Mouse (Mus musculus): ENCODE data around the gene Ehmt2. TPM values are rescaled to one million over a fixed set of nuclear protein-coding genes. Genes with fewer than 3 reads are reported as not detected.
"Not testable (repeated sequence)": the region's sequence is repeated elsewhere in the genome, so short reads cannot be mapped to it uniquely, and the experiment has no call there.

The Ehmt2 gene
- polyA plus RNA-seq, 1 experiment from 2014 or later: 114 TPM

- Histone ChIP-seq H3K4me3 (replicated peaks) (no peak overlapping the region), H3K27me3 (peaks cover 21% of the 10 kb centered on the region), H3K4me2 (no peak overlapping the region), H3K36me3 (peaks cover 6% of the 10 kb centered on the region), H3K27ac (no peak overlapping the region), H3K9ac (replicated peaks) (0 out of 2 replicates have a peak overlapping the region, but pooled peaks have one; percentile 23), H3K4me1 (replicated peaks) (peaks cover 9% of the 10 kb centered on the region), H3K9me3 (no peaks in the 10 kb centered on the region)
- no peak for ATAC-seq (ENCODE audit: insufficient number of reproducible peaks, insufficient read depth, low FRiP score, low TSS enrichment, low read depth)
- 80% methylated on average over 3 of the region's 3 CpGs for WGBS
Observed at GRCm38 (mm10) chr17:34955884-34956283, 57.6 kb downstream of the Ehmt2 start.

GRCm38 (mm10) chr17:34956340-34956739, 58.1 kb downstream of the Ehmt2 start:
- peaks cover 24% of the 10 kb centered on the region for H3K27me3 ChIP-seq
- ATAC-seq (ENCODE audit: insufficient number of reproducible peaks, insufficient read depth, low FRiP score, low TSS enrichment, low read depth): no peak
- 40% methylated on average over 1 of the region's 1 CpGs for WGBS
- 0 out of 2 replicates have a peak, but pooled peaks cover 3% of the 10 kb centered on the region for H3K36me3 ChIP-seq
- no peak overlapping the region for H3K9ac ChIP-seq (replicated peaks)
- no peaks in the 10 kb centered on the region for H3K9me3 ChIP-seq
- no peak overlapping the region for H3K4me2 ChIP-seq
- no peak overlapping the region for H3K4me3 ChIP-seq (replicated peaks)
- H3K4me1 ChIP-seq (replicated peaks): peaks cover 8% of the 10 kb centered on the region
- no peak overlapping the region for H3K27ac ChIP-seq

- H3K4me1 ChIP-seq (replicated peaks); H3K4me2 ChIP-seq; H3K36me3 ChIP-seq; H3K4me3 ChIP-seq (replicated peaks); H3K27ac ChIP-seq; H3K9ac ChIP-seq (replicated peaks); ATAC-seq (ENCODE audit: insufficient number of reproducible peaks, insufficient read depth, low FRiP score, low TSS enrichment, low read depth); H3K9me3 ChIP-seq: not testable (repeated sequence)
- 15% methylated on average over 38 of the region's 40 CpGs for WGBS
- peaks cover 33% of the 10 kb centered on the region for H3K27me3 ChIP-seq
Observed at GRCm38 (mm10) chr17:34957291-34957690, 59.0 kb downstream of the Ehmt2 start.

GRCm38 (mm10) chr17:34957966-34958365, 59.7 kb downstream of the Ehmt2 start:
- WGBS: 34% methylated on average over 27 of the region's 40 CpGs
- ATAC-seq (ENCODE audit: insufficient number of reproducible peaks, insufficient read depth, low FRiP score, low TSS enrichment, low read depth); H3K4me2 ChIP-seq; H3K36me3 ChIP-seq; H3K4me1 ChIP-seq (replicated peaks); H3K9me3 ChIP-seq; H3K9ac ChIP-seq (replicated peaks); H3K27ac ChIP-seq; H3K4me3 ChIP-seq (replicated peaks): not testable (repeated sequence)
- peaks cover 38% of the 10 kb centered on the region for H3K27me3 ChIP-seq

GRCm38 (mm10) chr17:34958734-34959129, 60.5 kb downstream of the Ehmt2 start:
- 1% methylated on average over 31 of the region's 47 CpGs for WGBS
- H3K27ac ChIP-seq; H3K36me3 ChIP-seq; H3K9me3 ChIP-seq; H3K4me1 ChIP-seq (replicated peaks): not testable (repeated sequence)
- Histone ChIP-seq H3K9ac (replicated peaks) (0 out of 2 replicates have a peak overlapping the region, but pooled peaks have one; percentile 31), H3K4me2 (peak overlapping the region; percentile 65), H3K27me3 (peaks cover 43% of the 10 kb centered on the region), H3K4me3 (replicated peaks) (peak overlapping the region; percentile 55)
- peak; percentile 22 for ATAC-seq (ENCODE audit: insufficient number of reproducible peaks, insufficient read depth, low FRiP score, low TSS enrichment, low read depth)

- under 1% methylated on average over 32 of the region's 32 CpGs for WGBS
- H3K9me3 ChIP-seq; H3K36me3 ChIP-seq; H3K4me1 ChIP-seq (replicated peaks): not testable (repeated sequence)
- Histone ChIP-seq H3K9ac (replicated peaks) (peak within 1 kb of the TSS; percentile 66), H3K27me3 (peaks cover 43% of the 10 kb centered on the region), H3K27ac (peak within 1 kb of the TSS; percentile 91), H3K4me2 (peak within 1 kb of the TSS; percentile 65), H3K4me3 (replicated peaks) (peak within 1 kb of the TSS; percentile 55)
- peak; percentile 91 for ATAC-seq (ENCODE audit: insufficient number of reproducible peaks, insufficient read depth, low FRiP score, low TSS enrichment, low read depth)
Observed at GRCm38 (mm10) chr17:34959130-34959778, 61.0 kb downstream of the Ehmt2 start, which contains the start of gene Hspa1b. Hspa1b (minus strand) TSS chr17:34959238.

- Histone ChIP-seq H3K9me3 (no peaks in the 10 kb centered on the region), H3K4me3 (replicated peaks) (peak overlapping the region; percentile 55), H3K9ac (replicated peaks) (peak overlapping the region; percentile 66; the same call in 1 of the 2 replicates), H3K4me1 (replicated peaks) (peaks cover 8% of the 10 kb centered on the region), H3K27ac (peak overlapping the region; percentile 91), H3K27me3 (peaks cover 42% of the 10 kb centered on the region), H3K4me2 (peak overlapping the region; percentile 65), H3K36me3 (no peaks in the 10 kb centered on the region)
- ATAC-seq (ENCODE audit: insufficient number of reproducible peaks, insufficient read depth, low FRiP score, low TSS enrichment, low read depth): no peak
- WGBS: 15% methylated on average over 12 of the region's 12 CpGs
Observed at GRCm38 (mm10) chr17:34959881-34960515, 61.7 kb downstream of the Ehmt2 start.

GRCm38 (mm10) chr17:34960702-34961493, 62.6 kb downstream of the Ehmt2 start:
- no peak overlapping the region for H3K4me3 ChIP-seq (replicated peaks)

GRCm38 (mm10) chr17:34962125-34962524, 63.9 kb downstream of the Ehmt2 start:
- Histone ChIP-seq H3K9me3 (no peaks in the 10 kb centered on the region), H3K4me1 (replicated peaks) (peaks cover 8% of the 10 kb centered on the region), H3K4me2 (no peak overlapping the region), H3K36me3 (no peaks in the 10 kb centered on the region), H3K9ac (replicated peaks) (peak overlapping the region; percentile 37; the same call in 1 of the 2 replicates), H3K27ac (no peak overlapping the region), H3K4me3 (replicated peaks) (no peak overlapping the region), H3K27me3 (peaks cover 33% of the 10 kb centered on the region)
- WGBS: 35% methylated on average over 3 of the region's 3 CpGs
- no peak for ATAC-seq (ENCODE audit: insufficient number of reproducible peaks, insufficient read depth, low FRiP score, low TSS enrichment, low read depth)

More at GRCm38 (mm10) chr17:34960702-34961493, 62.6 kb downstream of the Ehmt2 start:
- Histone ChIP-seq H3K4me2 (no peak overlapping the region), H3K4me1 (replicated peaks) (peaks cover 8% of the 10 kb centered on the region), H3K9me3 (no peaks in the 10 kb centered on the region), H3K9ac (replicated peaks) (no peak overlapping the region), H3K27me3 (peaks cover 35% of the 10 kb centered on the region), H3K27ac (no peak overlapping the region), H3K36me3 (no peaks in the 10 kb centered on the region)
- ATAC-seq (ENCODE audit: insufficient number of reproducible peaks, insufficient read depth, low FRiP score, low TSS enrichment, low read depth): no peak

- Histone ChIP-seq H3K27me3 (peaks cover 40% of the 10 kb centered on the region), H3K36me3 (no peaks in the 10 kb centered on the region), H3K9ac (replicated peaks) (no peak overlapping the region), H3K4me2 (no peak overlapping the region), H3K27ac (no peak overlapping the region), H3K4me3 (replicated peaks) (no peak overlapping the region), H3K4me1 (replicated peaks) (peaks cover 8% of the 10 kb centered on the region), H3K9me3 (no peaks in the 10 kb centered on the region)
- no peak for ATAC-seq (ENCODE audit: insufficient number of reproducible peaks, insufficient read depth, low FRiP score, low TSS enrichment, low read depth)
- WGBS: 45% methylated on average over 1 of the region's 1 CpGs
Observed at GRCm38 (mm10) chr17:34962841-34963240, 64.6 kb downstream of the Ehmt2 start.

Measured in limb, embryonic 12.5 days (tissue).